In the genomic region with DNA sequence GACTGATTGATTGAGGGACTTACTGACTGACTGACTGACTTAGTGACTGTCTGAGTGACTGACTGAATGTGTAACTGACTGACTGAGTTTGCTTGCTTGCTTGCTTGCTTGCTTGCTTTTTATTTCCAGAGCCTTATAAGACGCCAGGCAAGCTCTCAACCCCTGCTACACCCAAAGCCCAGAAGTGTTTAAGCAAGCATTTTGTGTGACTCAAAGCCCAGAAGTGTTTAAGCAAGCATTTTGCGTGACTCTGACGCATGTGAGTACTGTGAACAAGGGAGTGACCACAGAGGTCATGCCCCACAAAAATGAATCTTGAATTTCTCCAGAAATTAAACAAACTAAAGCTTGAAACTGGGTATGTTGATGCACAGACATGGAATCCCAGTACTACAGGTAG, we compare ENCODE assay signal across 8 mouse cellular contexts. TPM values are rescaled to one million over a fixed set of nuclear protein-coding genes. Genes with fewer than 3 reads are reported as not detected.
DNase-seq lines count a peak whose midpoint lies in the region; ATAC-seq and TF ChIP-seq lines count a peak whose summit lies in the region.
"Had no signal": no experiment of that assay in that cellular context is flagged by ENCODE, and none has a peak within 500 bp of the region (broad histone marks: within the 10 kb centered on the region; RNA-seq: fewer than 3 reads in every experiment).

No protein-coding gene starts in this region.

- peak overlapping the region; percentile 84; the same call in 1 of the 2 replicates for H3K4me3 ChIP-seq in testis, adult 2 months (ENCODE audit: control insufficient read depth, low read depth, low read length)
- H3K4me3 ChIP-seq in hindbrain, embryonic 15.5 days = peak overlapping the region; percentile 52

- no peak for ATAC-seq in hindbrain, embryonic 15.5 days (ENCODE audit: low FRiP score, low read depth)
- no peak for ATAC-seq in megakaryocyte progenitor cell, adult 5-6 weeks (replicated peaks; ENCODE audit: poor library complexity)

- WGBS in hindbrain, embryonic 15.5 days = 53% methylated on average over 3 of the region's 3 CpGs

- H3K9ac ChIP-seq in hindbrain, embryonic 15.5 days = no peak overlapping the region

- H3K9me3 ChIP-seq in hindbrain, embryonic 15.5 days = no peaks in the 10 kb centered on the region

- TF ChIP-seq POLR2A in testis, adult 2 months (IDR thresholded peaks at IDR 0.05; ENCODE audit: control insufficient read depth, low read depth, low read length) = no peak

- H3K27ac ChIP-seq in testis, adult 2 months (ENCODE audit: control insufficient read depth, insufficient read depth, low read depth, low read length) = no peak overlapping the region
- H3K27ac ChIP-seq in hindbrain, embryonic 15.5 days (replicated peaks) = no peak overlapping the region

- H3K4me2 ChIP-seq in hindbrain, embryonic 15.5 days = peak overlapping the region; percentile 79

- no peak for DNase-seq in testis, postnatal 10 days (ENCODE audit: low spot score)
- DNase-seq in lung, postnatal 10 days = peak; percentile 56
- DNase-seq in ovary, postnatal 10 days (ENCODE audit: low spot score) = no peak
- DNase-seq in adrenal gland, postnatal 25 days = no peak

- H3K27me3 ChIP-seq in testis, adult 2 months (ENCODE audit: control insufficient read depth, insufficient read depth, low read length) = no peaks in the 10 kb centered on the region
- H3K27me3 ChIP-seq in hindbrain, embryonic 15.5 days = no peaks in the 10 kb centered on the region

- peaks cover 4% of the 10 kb centered on the region for H3K4me1 ChIP-seq in testis, adult 2 months (ENCODE audit: control insufficient read depth, insufficient read depth, low read length)
- peaks cover 14% of the 10 kb centered on the region for H3K4me1 ChIP-seq in hindbrain, embryonic 15.5 days (replicated peaks)

- no peak for TF ChIP-seq CTCF in testis, adult 2 months (IDR thresholded peaks at IDR 0.05; ENCODE audit: control insufficient read depth, insufficient read depth, insufficient replicate concordance, low read depth, low read length)

- no peaks in the 10 kb centered on the region for H3K36me3 ChIP-seq in testis, adult 2 months (ENCODE audit: control insufficient read depth, insufficient read depth, low read length)
- H3K36me3 ChIP-seq in hindbrain, embryonic 15.5 days = no peaks in the 10 kb centered on the region

RNA-seq across cellular contexts. Expression of a gene that starts 0.5 kb away (rescaled TPM):
- polyA plus RNA-seq in testis, adult 2 months (2012; rRNA removed) = 15.3 and 16.8 TPM in 2 replicates
- 3.4 and 3.7 TPM in 2 replicates for polyA plus RNA-seq in hindbrain, embryonic 15.5 days (2015; fragmentation: Nextera tagmentation; extraction: Ambion mirVana)
- total RNA-seq in adrenal gland, postnatal 25 days (2021) = 13.7 and 18.8 TPM in 2 replicates
- 4.7 and 5.7 TPM in 2 replicates for total RNA-seq in megakaryocyte progenitor cell, adult 5-6 weeks (2015)
- 3.5 and 3.7 TPM in 2 replicates for total RNA-seq in megakaryocyte progenitor cell, adult 5-6 weeks (2017)

RNA-seq across cellular contexts. Expression of a gene that starts 16.3 kb away (rescaled TPM):
- 1.1 and 1.2 TPM in 2 replicates for polyA plus RNA-seq in testis, adult 2 months (2012; rRNA removed)
- polyA plus RNA-seq in hindbrain, embryonic 15.5 days (2015; fragmentation: Nextera tagmentation; extraction: Ambion mirVana) = 3.9 and 4.9 TPM in 2 replicates
- total RNA-seq in adrenal gland, postnatal 25 days (2021) = 1.0 and 1.3 TPM in 2 replicates
- not detected in 2 replicates for total RNA-seq in megakaryocyte progenitor cell, adult 5-6 weeks (2015)
- not detected in 2 replicates for total RNA-seq in megakaryocyte progenitor cell, adult 5-6 weeks (2017)

RNA-seq across cellular contexts. Expression of a gene that starts 30.3 kb away (rescaled TPM):
- not detected in 2 replicates for polyA plus RNA-seq in testis, adult 2 months (2012; rRNA removed)
- 0.05 TPM in 1 of 2 replicates, not detected in the other for polyA plus RNA-seq in hindbrain, embryonic 15.5 days (2015; fragmentation: Nextera tagmentation; extraction: Ambion mirVana)
- not detected in 2 replicates for total RNA-seq in adrenal gland, postnatal 25 days (2021)
- not detected in 2 replicates for total RNA-seq in megakaryocyte progenitor cell, adult 5-6 weeks (2015)
- not detected in 2 replicates for total RNA-seq in megakaryocyte progenitor cell, adult 5-6 weeks (2017)
- total RNA-seq: gastrocnemius, postnatal 14 days had no signal
